Mouse (Mus musculus): ENCODE measurements around the gene Sema3g. TPM values are rescaled to one million over a fixed set of nuclear protein-coding genes. Genes with fewer than 3 reads are reported as not detected.
A peak's percentile ranks its signal among the peaks of the same experiment; 100 is the strongest.

Gene Sema3g
- polyA plus RNA-seq, 1 experiment from 2014 or later, result 0.51 TPM

DNA sequence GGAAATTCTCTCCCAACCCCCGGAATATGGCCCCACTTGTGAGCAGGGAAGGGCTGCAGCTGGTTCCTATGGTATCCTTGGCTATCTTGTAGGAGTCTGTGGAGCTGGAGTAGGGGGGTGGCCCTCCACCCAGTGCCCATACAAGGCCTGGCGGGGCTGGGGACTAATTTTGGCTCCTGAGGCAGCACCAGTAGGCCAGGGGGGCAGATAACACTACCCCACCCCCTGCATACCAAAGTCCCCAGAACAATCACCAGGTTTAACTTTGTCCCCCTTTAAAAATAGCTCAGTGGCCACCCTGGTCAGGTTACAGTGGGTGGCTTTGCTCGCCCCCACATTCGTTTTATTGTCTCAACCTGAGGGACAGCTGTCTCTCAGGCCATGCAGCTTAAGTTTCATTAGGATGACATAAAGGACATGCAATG is 8.5 kb upstream of the Sema3g start:
- H3K27ac ChIP-seq (replicated peaks; ENCODE audit: low read depth, low read length), result no peak overlapping the region
- 0 out of 2 replicates have a peak overlapping the region, but pooled peaks have one; percentile 10 for H3K9ac ChIP-seq (ENCODE audit: low read depth, low read length)
- H3K4me3 ChIP-seq (ENCODE audit: low read depth, low read length), result no peak overlapping the region
- no peaks in the 10 kb centered on the region for H3K9me3 ChIP-seq (ENCODE audit: control insufficient read depth, low read length)
- peaks cover 15% of the 10 kb centered on the region for H3K4me1 ChIP-seq (ENCODE audit: control insufficient read depth, insufficient read depth, low read length)
- ATAC-seq (ENCODE audit: low read depth), result no peak
- no peak overlapping the region for H3K4me2 ChIP-seq (ENCODE audit: low read depth, low read length)
- WGBS, result 76% methylated on average over 3 of the region's 4 CpGs
- H3K36me3 ChIP-seq (ENCODE audit: control insufficient read depth, insufficient read depth, low read length), result peaks cover 7% of the 10 kb centered on the region
- H3K27me3 ChIP-seq (replicated peaks; ENCODE audit: control insufficient read depth, insufficient read depth, low read length), result no peaks in the 10 kb centered on the region
- no peak for DNase-seq (ENCODE audit: low spot score)

DNA sequence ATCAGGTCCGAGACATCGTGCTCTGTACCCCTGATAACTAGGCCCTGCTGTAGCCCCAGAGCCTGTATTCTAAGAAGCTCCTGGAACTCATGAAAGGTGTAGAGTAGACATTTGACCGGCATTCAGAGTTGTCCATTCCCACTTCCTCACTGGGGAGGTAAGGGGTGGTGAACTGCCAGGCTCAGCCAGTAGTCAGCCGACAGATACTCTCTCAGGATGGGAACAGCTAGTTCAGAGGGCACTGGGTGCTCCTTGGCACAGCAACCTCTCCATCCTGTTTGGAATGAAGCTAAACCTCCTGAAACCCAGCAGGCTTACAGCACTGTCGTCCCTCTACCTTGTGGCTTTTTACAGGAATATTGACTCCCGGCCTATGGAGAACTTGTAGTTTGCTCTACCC is 5.8 kb upstream of the Sema3g start:
- Histone ChIP-seq H3K27me3 (replicated peaks; ENCODE audit: control insufficient read depth, insufficient read depth, low read length) (no peaks in the 10 kb centered on the region), H3K27ac (replicated peaks; ENCODE audit: low read depth, low read length) (no peak overlapping the region), H3K4me1 (ENCODE audit: control insufficient read depth, insufficient read depth, low read length) (peaks cover 11% of the 10 kb centered on the region; the same call in 1 of the 2 replicates), H3K4me2 (ENCODE audit: low read depth, low read length) (no peak overlapping the region), H3K9ac (ENCODE audit: low read depth, low read length) (no peak overlapping the region), H3K4me3 (ENCODE audit: low read depth, low read length) (no peak overlapping the region), H3K9me3 (ENCODE audit: control insufficient read depth, low read length) (no peaks in the 10 kb centered on the region), H3K36me3 (ENCODE audit: control insufficient read depth, insufficient read depth, low read length) (no peaks in the 10 kb centered on the region)
- ATAC-seq (ENCODE audit: low read depth) (no peak), DNase-seq (ENCODE audit: low spot score) (no peak)
- 87% methylated on average over 6 of the region's 6 CpGs for WGBS

DNA sequence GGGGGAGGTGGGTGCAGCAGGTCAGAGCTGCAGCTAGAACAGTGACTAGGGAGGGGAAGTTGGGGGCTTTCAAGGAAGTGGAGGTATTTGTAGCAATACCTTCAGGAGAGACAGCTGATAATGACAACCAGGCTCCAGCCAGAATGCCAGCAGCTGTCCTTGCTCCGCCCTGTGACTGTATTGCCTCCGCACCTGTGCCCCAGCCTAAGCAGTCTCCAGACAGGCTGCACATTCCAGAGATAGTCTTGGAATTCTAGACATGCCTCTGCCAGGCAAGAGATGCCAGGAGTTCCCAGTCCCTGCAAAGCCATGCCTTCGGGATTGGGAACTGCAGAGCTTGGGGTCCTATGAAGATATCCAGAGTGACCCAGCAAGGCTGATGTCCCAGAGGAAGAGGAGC is 5.2 kb upstream of the Sema3g start:
- H3K27ac ChIP-seq (replicated peaks; ENCODE audit: low read depth, low read length), result no peak overlapping the region
- H3K9ac ChIP-seq (ENCODE audit: low read depth, low read length), result no peak overlapping the region
- no peak overlapping the region for H3K4me3 ChIP-seq (ENCODE audit: low read depth, low read length)
- H3K27me3 ChIP-seq (replicated peaks; ENCODE audit: control insufficient read depth, insufficient read depth, low read length), result no peaks in the 10 kb centered on the region
- H3K4me1 ChIP-seq (ENCODE audit: control insufficient read depth, insufficient read depth, low read length), result peaks cover 7% of the 10 kb centered on the region; the same call in 1 of the 2 replicates
- ATAC-seq (ENCODE audit: low read depth), result 0 out of 2 replicates have a peak, but pooled peaks have one; percentile 10
- WGBS, result 54% methylated on average over 3 of the region's 3 CpGs
- no peak overlapping the region for H3K4me2 ChIP-seq (ENCODE audit: low read depth, low read length)
- H3K9me3 ChIP-seq (ENCODE audit: control insufficient read depth, low read length), result no peaks in the 10 kb centered on the region
- H3K36me3 ChIP-seq (ENCODE audit: control insufficient read depth, insufficient read depth, low read length), result no peaks in the 10 kb centered on the region
- DNase-seq (ENCODE audit: low spot score), result peak; percentile 41

DNA sequence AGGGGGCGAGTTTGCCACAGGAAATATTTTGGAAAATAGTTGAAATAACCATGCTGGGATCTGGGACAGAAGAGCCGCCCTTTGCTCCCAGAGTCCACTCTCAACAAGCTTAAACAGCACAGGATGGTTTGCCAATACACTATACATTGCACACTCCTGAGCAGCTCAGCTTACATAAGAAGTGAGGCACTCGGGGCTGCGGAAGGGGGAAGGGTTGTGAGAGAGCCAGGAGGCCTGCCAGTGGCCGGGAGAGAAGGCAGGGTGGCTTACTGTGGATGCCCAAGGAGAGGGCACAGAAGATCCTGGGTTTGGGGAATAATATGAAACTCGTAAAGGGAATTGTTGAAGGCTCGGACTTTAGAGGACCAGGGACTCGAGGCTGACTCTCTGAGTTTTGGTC is 3.8 kb upstream of the Sema3g start:
- ATAC-seq (ENCODE audit: low read depth) (no peak), DNase-seq (ENCODE audit: low spot score) (no peak)
- no peaks in the 10 kb centered on the region for H3K27me3 ChIP-seq (replicated peaks; ENCODE audit: control insufficient read depth, insufficient read depth, low read length)
- no peak overlapping the region for H3K4me3 ChIP-seq (ENCODE audit: low read depth, low read length)
- H3K9me3 ChIP-seq (ENCODE audit: control insufficient read depth, low read length), result no peaks in the 10 kb centered on the region
- H3K36me3 ChIP-seq (ENCODE audit: control insufficient read depth, insufficient read depth, low read length), result no peaks in the 10 kb centered on the region
- H3K9ac ChIP-seq (ENCODE audit: low read depth, low read length), result no peak overlapping the region
- H3K27ac ChIP-seq (replicated peaks; ENCODE audit: low read depth, low read length), result no peak overlapping the region; the same call in 1 of the 2 replicates
- 64% methylated on average over 8 of the region's 8 CpGs for WGBS
- peaks cover 10% of the 10 kb centered on the region; the same call in 1 of the 2 replicates for H3K4me1 ChIP-seq (ENCODE audit: control insufficient read depth, insufficient read depth, low read length)
- H3K4me2 ChIP-seq (ENCODE audit: low read depth, low read length), result no peak overlapping the region

DNA sequence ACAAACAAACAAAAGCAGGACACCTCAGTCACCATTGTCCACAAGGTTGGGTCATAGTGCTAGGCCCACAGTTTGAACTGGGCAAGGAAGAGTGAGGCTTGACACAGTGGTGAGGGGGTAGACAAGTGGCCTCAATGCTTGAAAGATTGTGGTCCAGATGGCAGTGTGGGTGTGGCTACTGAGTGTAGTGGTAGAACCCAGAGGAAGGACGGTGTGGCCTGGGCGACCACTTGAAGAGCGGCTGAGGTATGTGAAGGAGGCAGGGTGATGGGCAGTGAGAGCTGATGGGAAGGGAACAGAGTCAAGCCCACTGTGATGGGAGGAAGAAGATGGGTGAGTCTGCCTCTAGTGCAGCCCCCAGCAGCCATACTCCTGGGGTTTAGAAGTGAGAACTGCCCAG is 3.0 kb upstream of the Sema3g start:
- ATAC-seq (ENCODE audit: low read depth) (no peak), DNase-seq (ENCODE audit: low spot score) (no peak)
- WGBS, result 75% methylated on average over 3 of the region's 3 CpGs
- Histone ChIP-seq H3K9ac (ENCODE audit: low read depth, low read length) (no peak overlapping the region), H3K4me3 (ENCODE audit: low read depth, low read length) (no peak overlapping the region), H3K4me1 (ENCODE audit: control insufficient read depth, insufficient read depth, low read length) (peaks cover 10% of the 10 kb centered on the region; the same call in 1 of the 2 replicates), H3K4me2 (ENCODE audit: low read depth, low read length) (no peak overlapping the region), H3K27me3 (replicated peaks; ENCODE audit: control insufficient read depth, insufficient read depth, low read length) (no peaks in the 10 kb centered on the region), H3K9me3 (ENCODE audit: control insufficient read depth, low read length) (no peaks in the 10 kb centered on the region), H3K27ac (replicated peaks; ENCODE audit: low read depth, low read length) (no peak overlapping the region), H3K36me3 (ENCODE audit: control insufficient read depth, insufficient read depth, low read length) (no peaks in the 10 kb centered on the region)

DNA sequence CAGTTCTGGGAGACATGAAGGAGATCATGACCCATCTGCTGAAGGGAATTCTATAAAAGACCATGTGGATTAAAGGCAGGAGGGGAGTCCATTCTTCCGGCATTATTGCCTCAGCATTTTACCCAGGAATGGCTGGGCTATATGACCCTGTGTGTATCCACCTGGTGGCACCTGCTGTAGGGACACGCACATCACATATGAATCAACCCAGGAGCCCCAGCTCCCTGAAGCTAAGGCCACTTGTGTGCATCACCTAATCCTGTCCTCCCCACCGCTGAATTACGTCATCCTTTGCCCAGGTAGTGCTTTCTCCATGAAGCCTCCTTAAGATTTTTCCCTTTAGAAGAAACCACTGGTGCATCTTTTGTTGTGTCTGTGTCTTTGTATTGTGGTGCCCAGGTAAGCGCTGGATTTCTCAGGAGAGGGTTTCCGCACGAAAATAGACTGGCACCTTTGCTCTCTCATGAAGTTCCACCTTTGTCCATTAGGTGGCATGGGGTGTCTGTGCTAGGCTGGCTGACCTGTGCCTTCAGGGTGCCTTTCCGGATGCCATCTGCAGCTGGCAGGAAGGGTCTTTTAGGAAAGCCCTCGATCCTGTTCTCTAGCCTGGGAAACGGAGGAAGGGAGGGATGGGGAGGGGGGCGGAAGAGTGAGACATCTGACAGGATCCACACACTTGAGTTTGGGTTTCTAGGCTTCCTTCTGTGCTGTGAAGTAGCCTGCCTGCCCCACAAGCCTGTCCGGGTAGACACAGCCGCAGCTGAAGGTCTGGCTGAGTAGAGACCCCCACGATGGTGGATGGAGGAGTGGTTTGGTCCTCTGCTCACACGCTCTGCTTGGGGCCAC is 2.3 kb upstream of the Sema3g start:
- no peak overlapping the region; the same call in 1 of the 2 replicates for H3K9ac ChIP-seq (ENCODE audit: low read depth, low read length)
- peak; percentile 53 for ATAC-seq (ENCODE audit: low read depth)
- no peak overlapping the region for H3K4me2 ChIP-seq (ENCODE audit: low read depth, low read length)
- no peak overlapping the region for H3K4me3 ChIP-seq (ENCODE audit: low read depth, low read length)
- DNase-seq (ENCODE audit: low spot score), result peak; percentile 72
- H3K36me3 ChIP-seq (ENCODE audit: control insufficient read depth, insufficient read depth, low read length), result no peaks in the 10 kb centered on the region
- no peaks in the 10 kb centered on the region for H3K9me3 ChIP-seq (ENCODE audit: control insufficient read depth, low read length)
- 34% methylated on average over 15 of the region's 15 CpGs for WGBS
- H3K27ac ChIP-seq (replicated peaks; ENCODE audit: low read depth, low read length), result no peak overlapping the region
- H3K4me1 ChIP-seq (ENCODE audit: control insufficient read depth, insufficient read depth, low read length), result peaks cover 10% of the 10 kb centered on the region; the same call in 1 of the 2 replicates
- H3K27me3 ChIP-seq (replicated peaks; ENCODE audit: control insufficient read depth, insufficient read depth, low read length), result no peaks in the 10 kb centered on the region

DNA sequence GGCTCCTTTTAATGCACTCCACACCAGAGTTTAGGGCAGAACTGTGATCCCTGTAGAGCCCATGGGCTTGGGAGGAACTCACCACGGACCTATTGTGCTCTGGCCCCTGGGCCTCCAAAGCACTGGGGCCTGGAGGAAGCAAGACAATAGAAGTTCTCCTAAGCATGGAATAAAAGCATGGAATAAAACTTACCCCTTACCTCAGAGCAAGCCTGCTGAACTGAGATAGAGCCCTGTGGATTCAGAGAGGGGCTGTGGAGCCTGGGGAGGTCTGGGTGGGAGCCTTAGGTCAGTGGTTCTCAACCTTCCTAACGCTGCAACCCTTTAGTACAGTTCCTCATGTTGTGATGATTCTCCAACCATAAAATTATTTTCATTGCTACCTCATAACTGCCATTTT is 814 bp upstream of the Sema3g start, which contains the start of gene Nisch:
TSS of gene Nisch (minus strand) at position 101 of the 400 bp plus-strand sequence.
- H3K27ac ChIP-seq (replicated peaks; ENCODE audit: low read depth, low read length), result 0 out of 2 replicates have a peak within 1 kb of the TSS, but pooled peaks have one; percentile 21
- peaks cover 10% of the 10 kb centered on the region; the same call in 1 of the 2 replicates for H3K4me1 ChIP-seq (ENCODE audit: control insufficient read depth, insufficient read depth, low read length)
- peak within 1 kb of the TSS; percentile 38; the same call in 1 of the 2 replicates for H3K4me2 ChIP-seq (ENCODE audit: low read depth, low read length)
- ATAC-seq (ENCODE audit: low read depth), result no peak
- 0 out of 2 replicates have a peak within 1 kb of the TSS, but pooled peaks have one; percentile 3 for H3K4me3 ChIP-seq (ENCODE audit: low read depth, low read length)
- no peak for DNase-seq (ENCODE audit: low spot score)
- no peaks in the 10 kb centered on the region for H3K36me3 ChIP-seq (ENCODE audit: control insufficient read depth, insufficient read depth, low read length)
- no peaks in the 10 kb centered on the region for H3K27me3 ChIP-seq (replicated peaks; ENCODE audit: control insufficient read depth, insufficient read depth, low read length)
- 69% methylated on average over 2 of the region's 2 CpGs for WGBS
- no peaks in the 10 kb centered on the region for H3K9me3 ChIP-seq (ENCODE audit: control insufficient read depth, low read length)
- H3K9ac ChIP-seq (ENCODE audit: low read depth, low read length), result peak within 1 kb of the TSS; percentile 45

DNA sequence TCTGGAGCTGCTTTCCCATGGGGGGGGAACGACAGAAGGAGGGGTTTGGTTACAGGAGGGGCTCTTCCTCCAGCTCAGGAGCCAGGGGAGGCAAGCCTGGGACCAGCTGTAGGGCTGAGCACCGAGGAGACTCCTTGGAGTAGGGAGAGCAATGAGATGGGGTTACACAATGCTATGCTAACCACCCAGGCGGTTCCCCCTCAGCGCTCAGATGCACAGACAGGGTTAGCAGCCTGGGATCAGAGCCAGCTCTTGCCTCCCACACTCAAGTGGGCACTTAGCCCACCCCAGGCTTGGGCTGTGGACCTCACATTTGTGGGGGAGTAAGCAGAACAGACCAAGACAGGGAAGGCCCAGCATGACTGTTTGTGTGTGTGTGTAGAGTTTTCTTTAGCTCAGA is 9.3 kb downstream of the Sema3g start:
- no peaks in the 10 kb centered on the region for H3K9me3 ChIP-seq (ENCODE audit: control insufficient read depth, low read length)
- peak; percentile 93 for ATAC-seq (ENCODE audit: low read depth)
- H3K4me3 ChIP-seq (ENCODE audit: low read depth, low read length), result no peak overlapping the region
- H3K9ac ChIP-seq (ENCODE audit: low read depth, low read length), result no peak overlapping the region
- 31% methylated on average over 4 of the region's 4 CpGs for WGBS
- H3K27me3 ChIP-seq (replicated peaks; ENCODE audit: control insufficient read depth, insufficient read depth, low read length), result no peaks in the 10 kb centered on the region
- no peaks in the 10 kb centered on the region for H3K36me3 ChIP-seq (ENCODE audit: control insufficient read depth, insufficient read depth, low read length)
- H3K27ac ChIP-seq (replicated peaks; ENCODE audit: low read depth, low read length), result peak overlapping the region; percentile 82
- DNase-seq (ENCODE audit: low spot score), result peak; percentile 90
- no peak overlapping the region for H3K4me2 ChIP-seq (ENCODE audit: low read depth, low read length)
- H3K4me1 ChIP-seq (ENCODE audit: control insufficient read depth, insufficient read depth, low read length), result peaks cover 25% of the 10 kb centered on the region
